Mouse (Mus musculus) kidney, adult 2 months (tissue): ENCODE results near the gene Fli1. TPM values are rescaled to one million over a fixed set of nuclear protein-coding genes. Genes with fewer than 3 reads are reported as not detected.

ENCODE experiments used
- DNase-seq: peaks from one replicate; pipeline ENCODE4 v3.0.0; 2021
- H3K27ac ChIP-seq: fragments of 200-500 bp; 2 replicates; pipeline ENCODE4 v1.5.1; 2012; ENCODE audit warnings: low read depth, low read length, control low read depth, inconsistent platforms; ENCODE audit not compliant: insufficient read depth
- H3K27me3 ChIP-seq: fragments of 200-500 bp; replicated peaks from 2 replicates; pipeline ENCODE4 v1.6.1; 2012; ENCODE audit warnings: mild to moderate bottlenecking, moderate library complexity, low read length, inconsistent platforms; ENCODE audit not compliant: control insufficient read depth, insufficient read depth
- H3K36me3 ChIP-seq: fragments of 200-500 bp; 2 replicates; pipeline ENCODE4 v1.6.1; 2012; ENCODE audit warnings: mild to moderate bottlenecking, moderate library complexity, low read length, inconsistent platforms; ENCODE audit not compliant: control insufficient read depth, insufficient read depth
- H3K4me1 ChIP-seq: fragments of 200-500 bp; 2 replicates; pipeline ENCODE4 v1.6.1; 2011; ENCODE audit warnings: low read length; ENCODE audit not compliant: control insufficient read depth, insufficient read depth
- H3K4me3 ChIP-seq: fragments of 200-500 bp; 2 replicates; pipeline ENCODE4 v1.5.1; 2011; ENCODE audit warnings: mild to moderate bottlenecking, low read depth, low read length, control low read depth; ENCODE audit not compliant: insufficient read depth
- CTCF ChIP-seq: fragments of 200-500 bp; conservative IDR thresholded peaks from 2 replicates; pipeline ENCODE4 v1.5.1; 2011; ENCODE audit warnings: low read depth, mild to moderate bottlenecking, control low read depth, low read length, moderate library complexity, mixed read lengths; ENCODE audit not compliant: insufficient read depth, insufficient read length
- POLR2A ChIP-seq: fragments of 200-500 bp; IDR thresholded peaks from one replicate; pipeline ENCODE4 v1.6.1; 2011; ENCODE audit warnings: low read depth, low read length, control low read depth
- WGBS: fragments of 180-500 bp; shearing (Covaris S2); methylation state at CpG from one replicate; pipeline ENCODE4 v1.1.7; 2018; 5-methylcytosine and 5-hydroxymethylcytosine counted together
- polyA plus RNA-seq: library from polyadenylated mRNA; depleted of rRNA; stranded (reverse); fragments of >200 nt; gene quantifications from 2 replicates; pipeline ENCODE4 v1.2.3, GENCODE M21; 2012

The Fli1 gene
- polyA plus RNA-seq, 1 experiment: 9.6 TPM

DNA sequence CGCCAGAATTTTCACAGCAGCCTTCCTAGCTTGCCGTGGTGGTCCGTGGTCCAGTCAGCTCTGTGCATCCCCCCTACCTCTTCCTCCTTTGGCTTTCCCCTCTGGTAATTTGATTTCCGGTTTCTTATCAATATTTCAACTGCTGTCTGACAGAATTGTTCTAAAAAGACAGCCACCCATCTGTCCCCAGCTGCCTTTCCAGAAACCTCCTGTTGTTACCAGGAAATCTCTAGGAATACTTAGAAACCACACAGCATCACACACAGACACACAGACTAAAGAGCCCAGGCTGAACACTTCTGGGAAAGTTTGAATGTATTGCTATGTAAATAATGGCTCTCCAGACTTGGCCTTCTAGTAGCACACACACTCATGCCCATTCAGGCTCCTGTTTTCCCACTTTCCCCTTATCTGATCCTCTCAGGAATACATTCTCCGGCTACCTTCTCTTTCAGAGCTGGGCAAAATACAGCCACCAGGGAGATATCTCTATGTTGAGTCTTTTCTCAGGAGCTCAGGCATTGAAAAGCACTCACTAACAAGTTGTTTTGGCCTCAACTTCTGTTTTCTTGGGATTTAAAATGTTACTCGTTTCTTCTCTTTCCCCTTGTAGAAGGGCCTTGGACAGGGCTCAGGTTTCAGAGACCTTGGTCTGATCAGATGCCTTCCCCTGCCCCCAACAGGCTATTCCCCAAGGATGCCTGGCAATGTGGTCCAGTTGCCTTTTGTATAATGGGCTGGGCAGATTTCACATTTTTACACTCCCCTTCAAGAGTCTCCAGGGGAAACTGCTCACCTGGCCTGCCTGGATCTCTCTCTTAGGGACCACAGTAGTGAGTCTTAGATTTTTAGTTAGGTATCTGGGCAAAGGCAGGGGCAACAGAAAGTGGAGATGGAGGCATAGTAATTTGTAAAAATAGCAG is 7.1 kb upstream of the Fli1 start:
- Histone ChIP-seq H3K4me3 (no peak overlapping the region), H3K27me3 (no peaks in the 10 kb centered on the region), H3K27ac (no peak overlapping the region), H3K4me1 (peaks cover 2% of the 10 kb centered on the region; the same call in 1 of the 2 replicates), H3K36me3 (no peaks in the 10 kb centered on the region)
- 55% methylated on average over 6 of the region's 6 CpGs for WGBS
- DNase-seq: no peak
- TF ChIP-seq POLR2A: no peak
- no peak for TF ChIP-seq CTCF

DNA sequence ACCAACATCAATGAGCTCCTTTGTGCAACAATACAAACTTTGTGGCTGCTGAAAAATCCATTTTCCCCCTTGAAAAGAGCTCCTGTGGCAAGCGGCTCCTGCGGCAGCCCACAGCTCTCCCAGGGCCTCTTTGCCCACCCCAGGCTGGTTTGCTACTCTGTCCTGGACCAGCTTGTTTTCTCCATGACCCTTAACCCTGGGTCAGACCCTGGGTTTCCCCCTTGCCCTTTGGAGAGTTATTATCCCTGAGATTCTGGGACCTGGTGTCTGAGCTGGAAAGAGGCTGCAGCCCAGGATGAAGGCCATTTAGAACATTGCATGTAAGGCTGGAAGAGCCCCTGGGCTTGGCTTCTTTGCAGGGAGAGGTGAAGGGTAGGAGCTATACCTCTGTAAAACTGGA is 4.1 kb upstream of the Fli1 start:
- peaks cover 2% of the 10 kb centered on the region for H3K27me3 ChIP-seq
- no peaks in the 10 kb centered on the region for H3K36me3 ChIP-seq
- WGBS: 98% methylated on average over 2 of the region's 2 CpGs
- no peak overlapping the region for H3K27ac ChIP-seq
- no peak for DNase-seq
- TF ChIP-seq CTCF (no peak), POLR2A (no peak)
- peaks cover 2% of the 10 kb centered on the region; the same call in 1 of the 2 replicates for H3K4me1 ChIP-seq
- no peak overlapping the region for H3K4me3 ChIP-seq

DNA sequence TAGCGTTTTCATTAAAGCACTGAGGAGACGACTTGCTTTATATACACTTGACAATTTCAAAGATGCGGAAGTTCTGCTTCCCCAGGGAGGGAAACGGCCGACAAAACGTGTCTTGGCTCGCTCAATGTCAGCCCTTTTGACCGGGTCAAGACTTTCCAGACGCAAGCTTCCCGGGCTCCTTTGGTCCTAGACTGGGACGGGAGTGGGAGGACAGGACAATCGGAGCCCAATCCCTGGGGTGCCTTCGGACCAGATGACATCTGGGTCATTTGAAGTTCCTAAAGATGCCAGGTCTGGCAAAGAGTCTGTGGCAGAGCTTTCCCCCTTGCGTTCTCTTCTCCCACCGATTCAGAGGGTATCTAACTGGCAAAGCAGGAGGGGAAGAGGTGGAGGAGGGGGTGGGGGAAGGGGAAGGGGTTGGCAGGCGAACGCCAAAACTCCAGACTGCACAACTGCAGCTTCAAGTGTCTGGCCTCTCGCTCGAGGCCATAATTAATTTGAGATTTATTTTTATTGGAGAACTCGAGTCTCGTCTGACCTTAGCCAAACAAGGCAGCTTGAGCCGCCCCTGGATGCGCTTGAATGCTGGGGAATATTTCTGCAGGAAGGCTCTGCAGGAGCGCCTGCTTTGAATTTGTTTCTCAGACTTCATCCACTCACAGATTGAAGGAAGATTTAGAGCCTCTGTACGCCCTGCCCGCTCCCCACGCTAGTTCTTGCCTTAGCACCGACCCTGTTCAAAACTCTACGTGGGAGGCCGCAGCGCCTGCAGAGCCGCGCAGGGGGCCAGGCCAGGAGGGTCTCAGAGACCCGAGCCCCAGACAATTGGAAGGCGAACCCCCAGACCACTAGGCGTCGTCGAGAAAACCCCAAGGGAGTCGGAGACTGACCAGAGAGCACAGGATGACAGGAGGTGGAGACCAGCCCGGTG is 2.3 kb upstream of the Fli1 start:
- H3K36me3 ChIP-seq: no peaks in the 10 kb centered on the region
- no peak for TF ChIP-seq CTCF
- no peak overlapping the region for H3K27ac ChIP-seq
- no peak overlapping the region for H3K4me3 ChIP-seq
- DNase-seq: peak; percentile 79
- WGBS: 17% methylated on average over 40 of the region's 40 CpGs
- no peaks in the 10 kb centered on the region; the same call in 1 of the 2 replicates for H3K4me1 ChIP-seq
- H3K27me3 ChIP-seq: peaks cover 2% of the 10 kb centered on the region

DNA sequence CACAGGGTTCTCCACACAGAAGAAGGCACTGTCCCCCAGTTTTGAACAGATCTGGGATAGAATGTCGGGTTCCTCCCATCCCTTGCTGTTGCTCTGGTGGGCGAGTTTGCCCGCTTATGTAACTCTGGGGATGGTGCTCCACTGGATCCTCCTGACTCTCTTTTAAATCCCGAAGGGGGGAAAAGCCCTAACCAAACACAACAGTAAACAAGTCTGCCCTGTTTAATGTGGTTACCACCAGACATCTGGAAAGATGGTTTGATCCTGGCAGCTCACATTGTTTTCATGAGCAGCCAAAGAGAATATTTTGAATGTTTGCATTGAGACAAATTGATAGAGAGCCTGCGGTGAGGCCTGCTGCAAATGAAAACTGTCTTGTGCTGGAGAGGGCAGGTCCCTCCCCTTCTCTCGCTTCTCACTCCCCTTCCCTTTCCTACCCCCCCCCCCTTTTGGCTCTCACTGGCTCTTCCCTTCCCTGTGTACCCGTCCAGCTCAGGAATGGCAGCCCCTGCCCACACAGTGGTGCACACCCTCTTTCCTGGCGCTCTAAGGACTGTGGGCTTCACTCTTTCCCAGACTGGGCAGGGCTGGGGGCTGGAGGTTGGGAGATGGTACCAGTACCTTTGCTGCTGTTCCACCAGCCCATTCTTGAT is 1.4 kb upstream of the Fli1 start:
- DNase-seq: peak; percentile 19
- no peaks in the 10 kb centered on the region for H3K36me3 ChIP-seq
- TF ChIP-seq POLR2A (no peak), CTCF (no peak)
- no peaks in the 10 kb centered on the region for H3K4me1 ChIP-seq
- WGBS: 42% methylated on average over 8 of the region's 8 CpGs
- peak overlapping the region; percentile 58 for H3K27ac ChIP-seq
- no peak overlapping the region for H3K4me3 ChIP-seq
- peaks cover 2% of the 10 kb centered on the region for H3K27me3 ChIP-seq

DNA sequence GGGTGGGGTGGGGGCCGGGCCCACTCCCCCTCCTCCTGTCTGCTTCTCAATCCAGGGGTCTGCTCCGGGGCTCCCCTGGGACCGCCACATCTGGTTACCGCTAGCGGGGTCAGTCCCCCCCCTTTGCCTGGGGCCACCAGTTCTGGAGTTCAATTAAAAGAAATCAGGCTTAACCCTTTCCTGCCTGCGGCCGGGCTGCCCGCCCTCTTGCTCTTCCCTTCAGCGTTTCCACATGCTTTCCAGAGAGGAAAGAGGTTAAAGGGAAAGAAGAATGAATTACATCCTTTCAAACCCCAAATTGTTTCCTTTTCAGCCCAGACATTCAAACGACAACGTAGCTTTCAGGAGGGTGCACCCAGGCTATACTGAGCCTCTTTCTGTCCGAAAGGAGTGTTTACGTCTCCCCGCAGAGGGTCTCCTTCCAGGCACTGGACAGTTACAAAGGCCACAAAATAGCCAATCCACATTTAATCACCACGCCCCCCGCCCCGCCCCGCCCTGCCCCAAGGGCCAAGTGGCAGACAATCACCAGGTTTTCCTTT is 450 bp upstream of the Fli1 start:
- peaks cover 2% of the 10 kb centered on the region for H3K27me3 ChIP-seq
- DNase-seq: peak; percentile 51

DNA sequence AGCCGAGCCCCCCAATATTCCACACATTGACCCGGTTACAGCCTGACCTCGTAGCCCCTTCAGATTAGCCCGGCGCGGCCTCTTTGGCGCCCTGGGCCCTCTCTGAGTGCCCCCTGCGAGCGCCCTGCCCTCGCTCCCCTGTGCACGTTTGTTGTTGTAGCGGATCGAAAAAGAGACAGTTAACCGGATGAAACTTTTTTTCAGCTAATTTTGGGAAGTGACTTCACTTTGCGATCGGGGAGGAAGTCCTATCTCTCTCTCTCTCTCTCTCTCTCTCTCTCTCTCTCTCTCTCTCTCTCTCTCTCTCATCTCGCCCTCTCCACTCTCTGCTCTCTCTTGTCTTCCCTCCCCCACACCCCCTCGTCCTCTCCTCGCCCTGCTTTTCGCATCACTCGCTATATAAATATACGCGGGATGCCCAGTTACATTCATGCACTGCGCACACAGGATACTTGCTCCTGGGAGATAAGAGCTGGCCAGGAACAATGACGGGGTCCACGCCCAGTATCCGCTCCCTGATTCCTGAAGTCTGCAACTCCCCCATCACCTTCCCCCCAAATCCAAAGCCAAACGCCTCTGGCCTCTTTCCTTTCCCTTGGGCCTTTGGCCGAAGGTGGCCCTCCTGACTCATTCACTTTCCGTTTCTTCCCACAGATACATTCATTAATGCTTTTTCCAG is 1.3 kb downstream of the Fli1 start:
- H3K4me1 ChIP-seq: no peaks in the 10 kb centered on the region; the same call in 1 of the 2 replicates
- peaks cover 2% of the 10 kb centered on the region for H3K27me3 ChIP-seq
- 2% methylated on average over 30 of the region's 30 CpGs for WGBS
- no peaks in the 10 kb centered on the region for H3K36me3 ChIP-seq
- TF ChIP-seq CTCF: no peak
- peak; percentile 9 for TF ChIP-seq POLR2A
- peak; percentile 75 for DNase-seq
- peak overlapping the region; percentile 60 for H3K27ac ChIP-seq
- H3K4me3 ChIP-seq: peak overlapping the region; percentile 70

More for the DNA sequence above, 450 bp upstream of the Fli1 start:
- H3K27ac ChIP-seq: peak overlapping the region; percentile 60
- H3K36me3 ChIP-seq: no peaks in the 10 kb centered on the region
- no peak for TF ChIP-seq POLR2A
- no peak for TF ChIP-seq CTCF
- peak overlapping the region; percentile 62 for H3K4me3 ChIP-seq
- 9% methylated on average over 18 of the region's 18 CpGs for WGBS
- H3K4me1 ChIP-seq: no peaks in the 10 kb centered on the region
